Mouse (Mus musculus): ENCODE results near the gene Eva1a.

Gene Eva1a

DNA sequence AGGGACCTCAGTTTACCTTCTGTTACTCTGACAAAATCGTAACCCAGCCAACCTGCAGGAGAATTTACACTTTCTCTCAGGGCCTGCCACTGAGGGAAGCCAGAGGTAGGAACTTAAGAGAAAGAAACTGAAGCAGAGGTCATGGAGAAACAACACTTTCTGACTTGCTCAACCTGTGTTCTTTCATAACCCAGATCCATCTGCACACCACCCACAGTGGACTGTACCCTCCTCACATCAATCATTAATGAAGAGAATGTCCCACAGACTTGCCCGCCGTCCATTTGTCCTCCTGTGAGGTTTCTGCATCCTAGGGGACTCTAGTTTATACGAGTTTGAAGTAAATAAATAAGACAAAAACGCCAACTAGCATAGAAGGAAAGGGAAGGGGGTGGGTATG, 24.4 kb downstream of the Eva1a start:
- in situ Hi-C loops (cut with MboI; ENCODE audit: low sequenced_read_pairs), result no loop called here

DNA sequence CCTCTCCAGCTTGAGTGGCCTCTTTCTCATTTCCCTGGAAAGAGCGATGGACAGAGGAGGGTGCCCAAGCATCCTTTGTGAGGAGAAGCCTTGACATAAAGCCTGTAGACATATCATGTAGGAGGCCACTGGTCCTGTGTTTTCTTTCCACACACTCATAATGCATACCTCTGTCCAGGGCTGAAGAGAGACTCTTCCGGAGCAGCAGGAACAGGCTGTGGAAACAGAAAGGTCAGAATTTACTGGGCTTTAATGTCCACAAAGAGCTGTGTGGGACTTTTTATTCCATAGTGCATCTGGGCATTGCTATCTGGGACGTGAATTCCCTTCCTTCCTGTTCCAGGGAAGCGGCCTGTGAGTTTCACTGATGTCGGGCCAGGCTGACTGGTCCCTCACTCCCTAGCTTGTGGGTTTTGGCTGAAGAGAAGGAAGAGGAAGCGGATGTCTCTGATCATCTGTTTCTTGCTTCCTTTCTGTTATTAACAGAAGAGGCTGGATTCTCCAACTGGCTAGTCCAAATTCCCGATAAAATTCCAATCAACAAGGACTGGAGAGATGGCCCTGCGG, 25.8 kb downstream of the Eva1a start:
- in situ Hi-C loops (cut with MboI; ENCODE audit: low sequenced_read_pairs), result no loop called here

DNA sequence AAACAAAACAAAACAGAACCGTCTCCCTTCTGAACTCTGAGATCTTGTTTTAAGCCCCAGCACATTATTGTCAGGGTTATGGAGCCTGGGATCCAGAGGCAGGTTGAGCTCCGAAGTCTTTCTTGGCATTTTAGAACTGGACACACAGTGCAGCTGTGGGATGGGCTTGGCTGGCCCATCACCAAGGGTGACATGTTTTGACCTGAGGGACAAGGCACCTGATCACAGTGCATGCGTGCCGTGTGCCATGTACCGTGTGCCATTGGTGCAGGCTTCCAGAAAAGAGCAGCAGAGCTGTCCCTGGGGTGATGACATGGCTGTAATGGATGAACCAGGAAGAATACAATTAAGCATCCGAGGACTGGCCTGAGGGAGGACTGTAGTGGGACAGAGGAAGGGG, 29.6 kb downstream of the Eva1a start:
- in situ Hi-C loops (cut with MboI; ENCODE audit: low sequenced_read_pairs), result no loop called here

DNA sequence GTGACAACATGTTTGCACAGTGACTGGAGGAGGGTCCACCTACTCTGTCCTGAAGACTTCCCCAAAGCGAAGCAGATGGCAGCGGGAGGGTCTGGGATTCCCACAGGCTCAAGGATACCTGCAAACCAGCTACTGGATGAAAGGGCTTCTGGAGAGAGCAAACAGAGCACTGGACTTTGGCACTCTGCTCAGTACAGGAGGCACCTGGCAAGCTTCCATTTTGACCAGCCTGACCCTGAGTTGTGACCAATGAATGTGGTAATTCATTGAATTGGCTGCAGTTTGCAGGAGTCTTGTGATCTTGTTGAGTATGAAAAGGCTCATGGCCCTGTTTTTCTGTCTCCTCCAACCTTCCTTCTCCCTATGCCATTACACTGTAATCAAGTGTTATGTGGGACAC, 32.2 kb downstream of the Eva1a start:
- in situ Hi-C loops (cut with MboI; ENCODE audit: low sequenced_read_pairs), result no loop called here

DNA sequence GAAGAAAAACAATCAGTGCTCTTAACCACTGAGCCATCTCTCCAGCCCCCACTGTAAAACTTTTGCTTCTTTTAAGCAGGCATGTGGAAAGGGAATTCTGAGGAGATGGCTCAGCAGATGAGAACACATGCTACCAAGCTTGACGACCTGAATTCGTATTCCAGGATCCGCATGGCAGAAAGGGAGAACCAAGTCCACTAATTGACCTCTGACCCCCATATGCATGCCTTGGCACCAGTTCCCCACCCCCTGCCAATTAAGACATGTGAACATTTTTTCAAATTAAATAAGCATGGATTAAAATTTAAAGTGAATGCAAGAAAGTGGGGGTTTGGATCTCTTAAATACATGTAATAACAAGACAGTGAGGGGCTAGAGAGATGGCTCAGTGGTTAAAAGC, 32.7 kb downstream of the Eva1a start:
- in situ Hi-C loops (cut with MboI; ENCODE audit: low sequenced_read_pairs), result no loop called here

DNA sequence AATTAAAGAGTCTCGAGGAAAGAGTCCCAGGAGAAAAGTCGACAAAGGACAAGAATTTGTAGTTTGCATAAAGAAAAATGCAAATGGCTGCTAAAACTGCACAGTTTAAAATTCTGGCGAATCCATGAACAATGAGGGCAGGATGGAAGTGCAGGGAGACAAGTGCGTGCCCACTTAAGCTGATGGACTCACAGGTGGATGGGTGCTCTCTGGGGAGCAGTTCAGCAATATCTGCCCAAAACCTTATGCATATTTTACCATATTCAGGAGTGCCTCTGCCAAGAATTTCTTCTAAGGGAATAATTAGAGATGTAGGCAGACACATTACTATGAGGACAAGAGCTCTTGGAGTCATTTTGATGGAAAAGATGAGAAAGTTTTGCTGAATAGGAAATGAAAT, 35.5 kb downstream of the Eva1a start:
- in situ Hi-C loops (cut with MboI; ENCODE audit: low sequenced_read_pairs), result no loop called here

DNA sequence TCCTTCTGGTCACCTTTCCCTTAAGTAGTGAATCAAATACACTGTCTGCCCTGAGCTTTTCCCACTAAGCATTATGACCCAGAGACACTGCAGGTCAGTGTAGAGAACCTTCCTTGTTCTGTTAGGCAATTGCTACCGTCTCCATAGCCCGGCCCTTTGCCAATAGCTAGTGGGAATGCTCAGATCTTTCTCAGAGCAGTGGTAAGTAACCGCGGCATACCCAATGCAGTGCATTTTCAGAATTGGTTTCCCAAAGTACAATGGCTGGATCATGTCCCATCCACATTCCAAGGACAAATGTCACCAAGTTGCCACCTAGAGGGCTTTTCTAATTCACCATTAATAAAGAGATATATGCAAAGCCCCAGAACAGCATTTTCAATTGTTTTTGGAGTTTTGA, 38.0 kb downstream of the Eva1a start:
- in situ Hi-C loops (cut with MboI; ENCODE audit: low sequenced_read_pairs), result no loop called here

DNA sequence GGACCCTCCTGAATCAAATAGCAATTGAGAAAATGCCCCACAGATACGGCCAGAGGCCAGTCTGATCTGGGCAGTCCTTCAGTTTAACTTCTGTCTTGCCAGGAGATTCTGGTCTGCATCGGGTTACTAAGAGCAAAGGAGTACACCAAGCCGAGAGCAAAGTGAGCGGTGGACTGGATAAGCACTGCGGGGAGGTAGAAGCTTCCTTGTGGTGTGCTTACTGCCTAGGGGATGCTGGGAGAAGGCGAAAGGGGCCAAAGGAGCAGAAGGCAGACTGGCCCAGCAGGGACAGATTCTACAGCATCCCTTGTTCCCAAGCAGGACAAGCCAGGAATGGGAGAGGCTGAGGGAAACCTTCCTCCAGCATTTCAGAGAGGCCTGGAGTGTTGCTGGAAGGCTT, 42.8 kb downstream of the Eva1a start:
- in situ Hi-C loops (cut with MboI; ENCODE audit: low sequenced_read_pairs), result no loop called here

DNA sequence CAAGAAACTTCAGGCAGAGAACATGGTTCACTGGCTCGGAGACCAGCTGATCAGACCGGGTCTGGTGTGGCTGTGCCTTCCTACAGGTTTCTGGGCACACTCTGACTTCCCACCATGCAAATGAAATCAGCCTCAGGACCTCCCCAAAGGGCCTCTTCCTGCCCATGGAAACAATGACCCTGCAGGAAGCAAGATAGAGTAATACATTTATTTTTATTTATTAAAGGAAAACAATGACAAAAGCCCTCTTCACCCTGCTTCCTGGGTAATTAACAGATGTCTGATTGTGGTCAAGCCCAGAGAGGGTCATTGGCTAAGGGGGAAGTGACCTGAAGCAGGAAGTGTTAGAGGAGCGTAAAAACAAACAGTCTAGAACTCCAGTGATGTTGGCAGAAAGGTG, 43.4 kb downstream of the Eva1a start:
- in situ Hi-C loops (cut with MboI; ENCODE audit: low sequenced_read_pairs), result no loop called here

DNA sequence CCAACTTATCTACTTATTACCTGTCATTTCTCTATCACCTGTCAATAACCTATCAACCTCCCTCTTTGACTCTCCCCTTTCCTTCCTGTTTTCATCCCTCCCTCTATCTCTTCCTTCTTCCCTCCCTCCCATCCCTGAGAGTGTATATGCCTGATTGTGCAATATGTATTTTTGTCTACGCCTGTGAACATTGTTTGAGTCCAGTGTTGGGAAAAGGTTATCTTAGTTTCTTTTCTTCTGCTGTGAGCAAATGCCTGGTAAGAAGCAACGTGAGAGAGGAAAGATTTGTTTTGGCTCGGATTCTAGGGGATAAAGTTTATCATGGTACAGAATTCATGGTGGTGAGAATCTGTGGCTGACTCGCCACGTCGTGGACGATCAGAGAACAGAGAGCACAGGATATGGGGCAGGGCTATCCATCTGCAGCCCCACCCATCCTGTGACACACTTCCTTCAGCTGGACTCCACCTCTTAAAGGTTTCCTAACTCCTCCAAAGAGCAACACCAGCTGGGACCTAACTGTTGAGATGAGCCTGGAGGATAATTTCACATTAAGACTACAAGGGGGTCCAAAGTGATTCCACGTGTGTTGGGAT, 44.6 kb downstream of the Eva1a start:
- in situ Hi-C loops (cut with MboI; ENCODE audit: low sequenced_read_pairs), result no loop called here

DNA sequence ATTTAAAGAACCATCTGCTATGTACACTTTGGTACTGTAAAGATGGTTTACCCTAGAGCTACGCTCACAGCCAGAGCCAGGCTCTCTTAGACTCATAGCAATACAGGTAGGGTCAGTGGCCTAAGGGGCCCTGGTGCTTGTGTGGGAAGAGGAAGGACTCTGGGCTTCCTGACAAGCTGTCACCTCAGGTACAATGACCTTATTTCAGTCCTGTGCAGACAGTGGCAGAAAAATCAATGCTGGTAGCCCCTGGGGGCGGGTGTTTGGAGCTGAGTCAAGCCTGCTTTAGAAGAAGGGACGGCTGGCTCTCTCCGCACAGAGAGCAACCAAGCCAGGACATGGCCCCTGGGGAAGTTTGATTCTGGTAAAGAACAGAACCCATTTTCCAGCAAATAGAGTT, 47.3 kb downstream of the Eva1a start:
- in situ Hi-C loops (cut with MboI; ENCODE audit: low sequenced_read_pairs), result no loop called here

DNA sequence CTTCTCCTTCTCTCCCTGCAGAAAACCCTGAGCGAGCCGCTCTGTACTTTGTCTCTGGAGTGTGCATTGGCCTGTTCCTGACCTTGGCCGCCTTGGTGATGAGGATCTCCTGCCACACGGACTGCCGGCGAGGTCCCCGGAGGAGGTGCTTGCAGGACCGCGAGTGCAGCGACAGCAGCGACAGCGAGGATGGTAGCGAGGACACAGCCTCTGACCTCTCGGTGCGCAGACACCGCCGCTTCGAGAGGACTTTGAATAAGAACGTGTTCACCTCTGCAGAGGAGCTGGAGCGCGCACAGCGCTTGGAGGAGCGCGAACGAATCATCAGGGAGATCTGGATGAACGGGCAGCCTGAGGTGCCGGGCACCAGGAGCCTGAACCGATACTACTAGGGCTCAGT, 50.9 kb downstream of the Eva1a start:
- in situ Hi-C loops (cut with MboI; ENCODE audit: low sequenced_read_pairs), result no loop called here

DNA sequence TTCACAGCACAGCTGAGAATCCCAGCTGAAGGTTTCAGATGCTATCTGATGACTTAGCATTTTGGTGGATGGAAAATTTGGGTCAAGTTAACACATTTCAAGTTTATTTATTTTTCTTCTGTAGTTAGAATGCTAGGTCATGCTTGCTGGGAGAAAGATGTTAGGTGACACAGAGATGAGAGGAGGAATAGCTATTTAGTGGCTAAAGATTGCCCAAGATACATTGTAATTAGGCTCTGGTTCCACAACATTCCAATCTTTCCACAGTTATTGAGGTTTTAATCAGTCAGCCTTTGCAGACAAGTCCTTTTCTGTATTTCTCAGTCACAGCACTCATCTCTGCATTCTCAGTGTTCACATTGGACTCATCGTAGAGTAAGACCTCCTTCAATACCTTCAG, 56.9 kb downstream of the Eva1a start:
- in situ Hi-C loops (cut with MboI; ENCODE audit: low sequenced_read_pairs), result no loop called here

DNA sequence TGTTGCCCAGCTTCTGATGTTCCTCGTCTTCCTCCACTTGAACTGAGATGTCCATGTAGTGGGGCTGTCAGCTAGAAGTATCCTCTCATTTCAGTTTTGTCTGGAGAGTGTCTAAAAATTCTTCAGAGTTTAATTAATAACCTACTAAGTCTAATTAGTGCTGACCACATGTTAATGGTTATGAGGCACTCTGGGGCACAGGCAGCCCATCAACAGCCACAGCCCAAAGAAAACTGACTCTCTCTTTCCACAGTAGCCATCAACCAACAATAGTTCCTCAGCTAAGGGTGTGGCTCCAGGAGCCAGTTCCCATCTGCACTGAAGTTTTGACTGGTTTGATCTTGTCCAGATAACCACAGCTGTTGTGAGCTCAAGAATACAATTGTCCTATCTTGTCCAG, 57.6 kb downstream of the Eva1a start:
- in situ Hi-C loops (cut with MboI; ENCODE audit: low sequenced_read_pairs), result no loop called here

DNA sequence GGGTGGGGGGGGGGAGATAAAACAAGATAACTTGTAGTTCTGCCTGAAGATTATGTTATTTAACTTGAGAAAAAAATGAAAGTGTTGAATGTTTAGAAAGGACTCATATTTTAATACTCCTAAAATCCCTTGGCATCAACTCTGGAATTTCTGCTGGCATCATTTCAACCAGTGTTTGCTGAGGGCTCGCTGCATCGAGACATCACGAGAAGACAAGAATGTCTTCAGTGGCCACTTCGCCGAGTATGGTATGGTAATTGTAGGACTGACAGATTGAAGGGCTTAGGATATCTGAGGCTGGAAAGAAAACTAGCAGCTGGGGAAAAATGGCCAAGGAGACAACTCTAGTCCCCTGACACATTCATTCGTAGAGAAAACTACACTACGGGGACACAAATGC, 69.6 kb downstream of the Eva1a start:
- in situ Hi-C loops (cut with MboI; ENCODE audit: low sequenced_read_pairs), result no loop called here

DNA sequence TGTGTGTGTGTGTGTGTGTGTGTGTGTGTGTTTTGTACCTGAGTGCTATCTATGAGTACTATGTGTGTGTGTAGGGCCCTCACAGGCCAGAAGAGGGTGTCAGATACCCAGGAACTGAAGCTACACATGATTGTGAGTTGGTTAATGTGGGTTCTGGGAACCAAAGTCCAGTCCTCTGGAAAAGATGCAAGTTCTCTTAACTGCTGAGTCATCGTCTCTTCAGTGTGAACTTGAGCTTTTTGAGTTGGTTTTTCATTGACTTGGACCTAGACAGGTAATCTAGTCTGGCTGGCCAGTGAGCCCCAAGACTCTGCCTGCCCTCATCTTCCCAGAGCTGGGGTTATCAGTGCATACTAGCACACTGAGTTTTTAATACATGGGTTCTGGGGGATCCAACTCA, 70.3 kb downstream of the Eva1a start:
- in situ Hi-C loops (cut with MboI; ENCODE audit: low sequenced_read_pairs), result no loop called here

DNA sequence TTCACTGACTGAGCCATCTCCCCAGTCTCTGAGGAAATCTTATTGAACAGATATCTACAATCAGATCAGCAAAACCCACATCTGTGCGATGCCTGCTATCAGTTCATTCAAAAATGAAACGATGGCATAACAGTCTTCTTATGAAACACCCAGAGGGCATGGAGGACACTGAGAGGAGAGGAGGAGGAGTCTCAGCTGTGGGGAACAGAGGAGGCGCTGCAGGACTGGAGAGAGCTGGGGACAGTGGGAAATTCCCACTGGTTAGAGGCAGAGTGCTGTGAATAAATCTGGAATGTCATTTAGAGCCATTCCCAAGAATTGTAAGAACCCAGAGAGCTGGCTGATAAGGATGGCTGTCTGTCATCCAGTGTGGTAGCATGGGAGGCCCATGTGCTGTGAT, 70.7 kb downstream of the Eva1a start:
- in situ Hi-C loops (cut with MboI; ENCODE audit: low sequenced_read_pairs), result no loop called here

DNA sequence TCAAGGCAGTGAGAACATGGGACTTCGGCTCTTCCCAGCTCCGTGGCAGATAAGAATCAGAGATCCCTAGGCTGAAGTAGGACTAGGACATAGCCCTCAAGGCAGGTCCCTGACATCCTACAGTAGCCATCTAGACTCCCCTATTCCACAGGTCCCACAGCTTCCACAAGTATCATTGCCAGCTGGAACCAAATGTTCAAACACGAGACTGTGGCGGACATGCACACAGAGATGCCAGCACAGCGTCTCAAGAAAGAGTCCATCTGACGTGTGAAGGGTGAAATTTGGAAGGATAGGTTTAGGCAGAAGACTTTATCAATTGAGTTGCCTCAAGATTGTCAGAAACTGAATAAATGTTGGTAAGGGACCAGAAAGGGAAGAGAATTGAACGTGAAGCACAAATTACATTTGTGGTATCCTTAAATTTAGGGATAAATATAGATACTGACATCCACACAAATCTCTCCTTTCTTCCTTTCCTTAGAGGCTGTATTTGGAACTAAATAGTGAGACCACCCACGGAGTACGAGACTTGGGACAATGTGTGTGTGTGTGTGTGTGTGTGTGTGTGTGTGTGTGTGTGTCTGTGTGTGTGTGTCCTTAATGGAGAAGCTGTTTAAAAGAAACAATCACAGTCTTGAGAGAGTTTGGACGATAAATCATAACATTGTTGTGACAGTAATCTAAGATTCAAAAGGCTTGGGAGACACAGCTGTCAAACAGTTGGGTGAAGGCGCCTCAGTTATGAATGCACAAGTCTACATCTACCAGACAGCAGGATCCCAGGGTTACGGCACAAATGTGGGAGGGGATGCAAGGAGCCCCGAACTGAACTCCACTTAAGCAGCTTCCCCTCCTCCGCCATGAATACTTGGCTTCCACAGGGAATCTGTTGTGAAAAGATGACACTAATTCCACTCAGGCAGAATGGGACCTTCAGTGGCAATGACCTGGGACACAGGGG, 71.6 kb downstream of the Eva1a start:
- in situ Hi-C loops (cut with MboI; ENCODE audit: low sequenced_read_pairs), result no loop called here

DNA sequence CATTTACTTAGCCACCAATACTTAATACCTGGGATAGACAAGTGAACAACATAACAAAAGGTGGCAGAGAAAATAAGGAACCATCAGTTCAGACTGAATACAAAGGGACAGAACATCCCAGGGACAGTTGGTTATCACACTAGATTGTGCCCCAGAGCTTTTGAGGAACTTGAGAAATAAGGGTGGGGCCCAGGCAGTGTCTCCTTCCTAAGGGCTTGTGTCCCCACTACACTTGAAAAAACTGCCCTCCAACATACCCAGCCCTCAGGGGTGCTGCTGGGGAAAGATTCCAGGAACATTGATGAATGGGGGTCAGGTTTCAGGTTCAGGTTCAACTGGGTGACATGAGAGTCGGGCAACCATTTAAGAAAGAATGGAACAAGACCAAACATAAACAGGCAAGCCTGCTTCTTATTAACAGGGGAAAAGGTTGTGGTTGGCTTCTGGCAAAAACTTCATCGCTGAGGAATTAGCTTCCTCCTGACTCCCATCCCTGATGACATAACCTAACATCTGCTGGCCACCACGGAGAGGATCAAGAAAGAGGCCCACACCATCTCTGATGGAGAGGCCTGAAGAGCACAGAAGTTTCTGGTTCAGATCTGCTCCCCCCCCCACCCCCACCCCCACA, 74.6 kb downstream of the Eva1a start:
- in situ Hi-C loops (cut with MboI; ENCODE audit: low sequenced_read_pairs), result no loop called here

DNA sequence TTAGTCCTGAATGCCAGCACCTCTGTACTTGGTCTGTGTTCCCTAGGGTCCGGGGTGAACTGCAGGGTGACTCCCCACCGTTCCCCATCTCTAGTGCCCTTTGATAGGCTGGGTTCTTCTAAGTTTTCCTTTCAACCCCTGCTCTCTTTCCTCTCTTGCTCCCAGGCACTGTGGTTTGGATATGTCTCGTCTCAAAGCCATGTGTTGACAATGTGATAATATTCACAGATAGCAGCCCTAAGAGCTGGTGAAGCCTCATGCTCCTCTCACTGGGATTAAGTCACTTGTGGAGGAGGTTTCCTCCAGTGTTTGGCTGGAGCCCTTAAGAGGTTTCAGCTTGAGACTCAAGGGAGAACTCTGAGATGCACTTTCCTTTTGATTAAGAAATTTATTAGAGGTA, 75.3 kb downstream of the Eva1a start:
- in situ Hi-C loops (cut with MboI; ENCODE audit: low sequenced_read_pairs), result no loop called here

DNA sequence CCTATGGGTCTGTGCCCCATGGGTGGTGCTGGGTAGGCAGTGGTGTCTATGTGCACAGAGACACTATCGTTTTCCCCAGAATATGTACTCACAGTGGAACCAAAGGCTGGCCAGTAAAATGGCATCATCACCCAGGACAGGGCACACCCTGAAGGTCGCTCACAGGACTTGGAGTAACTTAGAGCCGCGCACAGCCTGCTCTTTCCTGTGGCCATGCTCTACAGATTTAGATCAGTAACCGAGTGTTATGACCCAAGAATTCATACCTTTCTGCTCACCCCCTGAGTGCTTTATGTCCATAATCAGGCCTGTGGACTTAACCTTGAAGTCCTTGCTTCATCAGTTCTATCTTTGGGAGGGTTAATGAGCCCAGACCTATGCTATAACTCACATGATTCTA, 77.0 kb downstream of the Eva1a start:
- in situ Hi-C loops (cut with MboI; ENCODE audit: low sequenced_read_pairs), result no loop called here
